Mouse (Mus musculus) embryo, embryonic 10 days (tissue): ENCODE results near the gene Csn1s2a.
"Not testable (repeated sequence)": the region's sequence is repeated elsewhere in the genome, so short reads cannot be mapped to it uniquely, and the experiment has no call there.

Experiments used
- DNase-seq: peaks from one replicate; pipeline ENCODE4 v3.0.0-alpha.2; 2015; ENCODE audit warnings: low spot score

Gene Csn1s2a

DNA sequence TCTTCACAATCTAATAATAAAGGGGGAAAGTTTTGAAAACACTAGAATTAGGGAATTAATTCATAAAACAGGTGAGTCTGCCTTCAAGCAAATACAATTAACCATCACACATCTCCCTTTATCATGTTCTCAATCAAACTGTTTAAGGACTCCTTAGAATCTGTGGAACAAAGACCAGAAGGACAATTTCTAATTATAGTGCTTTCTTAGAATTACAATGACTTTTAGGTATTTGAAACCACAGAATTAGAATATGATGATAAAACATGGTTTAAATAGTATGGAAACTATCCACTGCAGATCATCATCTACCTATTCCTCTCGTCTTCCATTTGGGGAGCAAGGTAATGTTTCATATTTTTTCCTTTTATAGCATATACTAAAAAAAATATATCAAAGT is at the start of gene Csn1s2a:
Csn1s2a (plus strand) TSS at position 301 of the 400 bp plus-strand sequence.
- no peak for DNase-seq

DNA sequence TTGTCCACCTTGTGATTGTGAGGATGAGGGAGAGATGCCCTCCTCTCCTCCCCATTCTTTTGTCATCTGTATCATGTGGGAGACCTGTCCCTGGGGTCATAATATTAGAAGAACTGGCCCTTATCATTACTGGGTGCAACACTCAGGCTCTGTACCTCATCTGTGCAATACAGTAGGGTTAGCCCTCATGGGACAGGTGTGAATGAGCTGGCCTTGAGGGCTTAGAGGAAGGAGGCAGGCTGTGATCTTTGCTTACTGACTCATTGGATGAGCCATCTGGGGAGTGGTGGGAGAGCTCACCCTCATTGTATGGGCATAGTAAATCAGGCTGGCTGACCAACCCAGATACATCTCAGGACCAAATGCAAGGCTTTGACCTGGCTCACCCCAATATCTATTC is 39.5 kb upstream of the Csn1s2a start:
- DNase-seq = no peak

DNA sequence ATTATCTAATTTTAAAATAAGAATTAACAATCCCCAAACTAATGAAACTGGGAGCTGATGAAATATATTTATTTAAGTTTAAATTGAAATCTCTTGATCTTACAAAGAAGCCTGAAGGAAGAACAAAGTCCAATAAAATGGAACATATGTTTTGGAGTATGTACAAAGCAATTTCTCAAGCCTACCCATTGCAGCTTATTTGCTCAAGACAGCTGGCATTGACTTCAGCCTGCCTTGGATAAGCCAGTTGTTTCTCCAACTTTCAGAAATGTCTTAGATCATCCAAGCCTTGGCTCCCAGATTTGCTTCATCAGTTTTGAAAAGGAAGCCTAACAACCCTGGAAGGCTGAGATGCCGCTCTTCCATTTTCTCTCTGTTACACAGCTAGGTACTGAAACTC is 20.9 kb upstream of the Csn1s2a start:
- DNase-seq = no peak

DNA sequence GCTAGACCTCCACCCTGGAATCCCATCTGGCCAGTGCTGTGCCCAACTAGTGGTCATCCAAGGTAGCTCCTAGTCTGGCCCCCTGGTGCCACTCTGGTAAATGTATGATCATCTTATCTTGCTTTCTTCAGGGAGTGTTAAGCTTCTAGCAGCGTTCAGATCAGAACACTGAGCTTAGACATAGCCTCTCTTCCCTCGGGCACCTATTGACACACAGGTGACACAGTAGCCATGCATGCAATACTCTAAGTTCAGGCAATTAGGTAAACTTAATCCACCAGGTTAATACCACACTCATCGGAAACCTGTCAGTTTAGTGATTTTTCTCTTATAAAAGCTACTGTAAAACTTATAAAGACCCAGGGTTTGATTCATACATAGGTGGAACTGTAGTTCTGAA is 9.8 kb upstream of the Csn1s2a start:
- DNase-seq = no peak

DNA sequence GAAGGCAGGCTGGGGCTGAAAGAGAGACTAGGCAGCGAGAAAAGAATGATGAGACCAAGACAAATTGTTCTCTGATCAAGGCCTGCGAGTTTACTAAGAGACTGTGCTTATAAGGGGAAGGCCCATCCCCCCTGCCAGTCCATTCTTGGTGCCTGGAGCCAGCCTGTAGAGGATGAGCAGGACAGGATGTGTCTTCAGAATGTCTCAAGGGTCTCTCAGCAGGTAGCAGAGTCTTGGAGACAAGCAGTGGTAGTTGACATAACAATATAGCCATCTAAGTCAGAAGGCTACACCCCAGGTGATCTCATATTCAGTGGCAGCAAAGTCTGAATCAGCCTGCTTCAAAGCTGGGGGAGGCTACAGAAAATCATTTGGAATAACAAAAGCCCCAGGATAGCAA is 2.2 kb upstream of the Csn1s2a start:
- not testable (repeated sequence) for DNase-seq

DNA sequence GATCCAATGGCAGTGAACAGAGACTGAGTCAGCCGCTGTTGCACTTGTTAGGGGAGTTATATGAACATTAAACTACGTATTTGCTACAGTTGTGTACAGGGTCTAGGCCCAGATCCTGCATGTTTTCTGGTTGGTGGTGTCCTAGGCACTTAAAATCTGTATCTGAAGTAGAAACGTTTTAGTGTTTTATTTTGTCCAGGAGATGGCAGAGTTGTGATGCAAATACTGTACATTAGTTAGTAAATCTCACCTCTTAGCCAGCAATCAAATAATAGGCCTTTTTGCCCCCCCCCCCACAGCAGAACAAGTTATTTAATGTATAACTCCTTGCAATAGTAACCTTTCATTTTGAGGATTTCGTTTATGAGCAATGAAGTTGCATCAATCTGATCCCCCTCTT is 8.4 kb downstream of the Csn1s2a start:
- DNase-seq = no peak

DNA sequence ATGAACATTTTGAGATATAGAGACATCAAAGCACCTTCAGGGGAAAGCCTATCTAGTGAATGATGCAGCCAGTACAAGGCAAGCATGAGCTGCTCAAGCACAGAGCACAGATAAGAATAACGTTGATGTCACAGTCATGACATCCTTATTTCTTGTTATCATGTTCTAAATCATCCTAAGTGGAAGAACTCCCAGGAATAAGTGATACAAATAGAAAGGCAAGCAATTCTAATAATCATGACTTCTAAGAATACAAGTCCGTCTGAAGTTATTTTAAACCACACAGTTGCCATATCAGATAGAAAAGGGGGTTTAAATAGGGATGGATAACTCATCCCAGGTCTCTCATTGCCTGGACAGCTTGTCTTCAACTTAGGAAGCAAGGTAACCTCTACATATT is 33.4 kb downstream of the Csn1s2a start, which contains the start of gene Csn1s2b:
Csn1s2b (plus strand) TSS at position 301 of the 400 bp plus-strand sequence.
- no peak for DNase-seq

DNA sequence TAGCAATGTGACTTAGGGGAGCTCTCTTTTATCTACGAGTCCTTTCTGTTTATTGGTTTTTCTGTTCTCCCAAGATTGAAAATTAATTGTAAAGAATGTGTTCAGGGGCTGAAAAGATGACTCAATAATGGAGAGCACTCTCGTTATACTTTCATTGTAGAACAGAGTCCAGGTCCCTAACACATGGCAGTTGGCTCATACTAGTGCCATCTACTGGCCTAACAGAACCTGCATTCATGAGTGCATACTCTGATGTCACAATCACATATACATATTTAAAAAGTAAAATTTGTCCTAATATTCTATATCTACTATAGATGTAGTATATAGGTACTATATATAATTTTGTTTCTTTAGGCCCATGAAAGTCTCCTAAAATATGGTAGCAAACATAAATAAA is 34.9 kb downstream of the Csn1s2a start:
- no peak for DNase-seq

DNA sequence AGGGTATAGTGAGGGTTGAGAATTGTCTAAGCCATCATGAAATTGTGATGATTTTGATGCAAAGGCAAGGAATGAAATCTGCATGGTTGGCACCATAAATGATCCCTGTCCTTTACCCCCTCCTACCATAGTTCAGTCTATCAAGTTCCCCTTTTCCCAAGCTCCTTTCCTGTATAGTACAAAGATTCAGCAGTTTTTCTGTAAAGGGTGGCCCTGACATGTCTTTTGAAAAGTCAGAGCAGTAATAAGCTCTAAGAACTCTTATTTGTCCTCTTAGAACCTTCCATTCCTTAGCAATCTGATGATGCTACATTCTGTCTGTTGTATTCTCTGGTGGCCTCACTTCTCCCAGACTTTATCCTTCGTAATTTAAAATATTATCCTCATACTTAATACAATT is 51.0 kb downstream of the Csn1s2a start, which contains the start of gene Prr27:
Prr27 (plus strand) TSS at position 301 of the 400 bp plus-strand sequence.
- no peak for DNase-seq
